Mouse (Mus musculus) liver (tissue): Measurements from ENCODE around the gene Pinlyp.
"Not testable (repeated sequence)": the region's sequence is repeated elsewhere in the genome, so short reads cannot be mapped to it uniquely, and the experiment has no call there.

ENCODE experiments used
- DNase-seq: peaks from one replicate; pipeline ENCODE4 v3.0.0-alpha.2; 2020; ENCODE audit warnings: mixed read lengths

The Pinlyp gene

GRCm38 (mm10) chr7:24522805-24523204 lies 23.1 kb downstream of the Pinlyp start:
- no peak for DNase-seq

DNA sequence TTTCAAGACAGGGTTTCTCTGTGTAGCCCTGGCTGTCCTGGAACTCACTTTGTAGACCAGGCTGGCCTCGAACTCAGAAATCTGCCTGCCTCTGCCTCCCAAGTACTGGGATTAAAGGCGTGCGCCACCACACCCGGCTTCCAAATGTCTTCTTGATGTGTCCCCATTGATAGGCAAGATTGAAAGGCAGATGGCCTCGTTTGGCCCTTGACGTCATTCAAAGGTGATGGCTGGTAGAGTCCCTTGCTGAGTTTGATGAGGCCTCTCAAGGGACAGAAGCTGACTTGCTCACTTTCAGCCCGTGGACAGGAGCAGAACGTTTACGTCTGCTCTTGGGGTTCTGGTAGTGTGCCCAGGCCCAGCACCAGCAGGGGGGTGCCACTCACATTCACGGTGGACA lies 25.9 kb downstream of the Pinlyp start:
- DNase-seq = not testable (repeated sequence)

GRCm38 (mm10) chr7:24519130-24519529 lies 26.8 kb downstream of the Pinlyp start:
- no peak for DNase-seq

GRCm38 (mm10) chr7:24517654-24518053 lies 28.3 kb downstream of the Pinlyp start:
- DNase-seq = no peak

DNA sequence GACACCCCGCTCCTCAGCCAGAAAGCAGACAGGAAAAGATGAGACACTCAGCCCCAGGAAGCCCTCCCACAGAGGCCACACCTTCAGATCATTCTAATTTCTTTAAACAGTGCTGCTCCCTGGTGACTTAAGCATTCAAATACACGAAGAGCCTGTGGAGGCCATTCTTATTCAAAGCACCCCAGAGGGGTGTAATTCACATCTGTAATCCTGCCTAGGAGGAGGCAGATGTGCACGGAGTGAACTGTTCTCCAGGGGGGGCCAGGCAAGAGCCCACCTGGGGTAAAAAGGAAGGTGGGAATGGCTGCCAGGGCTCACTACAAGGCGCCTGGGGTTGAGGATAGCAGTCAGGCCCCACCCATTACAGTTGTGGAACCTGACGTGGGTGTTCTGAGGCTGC lies 28.8 kb downstream of the Pinlyp start:
- DNase-seq = no peak

GRCm38 (mm10) chr7:24516319-24516718 lies 29.6 kb downstream of the Pinlyp start:
- not testable (repeated sequence) for DNase-seq

DNA sequence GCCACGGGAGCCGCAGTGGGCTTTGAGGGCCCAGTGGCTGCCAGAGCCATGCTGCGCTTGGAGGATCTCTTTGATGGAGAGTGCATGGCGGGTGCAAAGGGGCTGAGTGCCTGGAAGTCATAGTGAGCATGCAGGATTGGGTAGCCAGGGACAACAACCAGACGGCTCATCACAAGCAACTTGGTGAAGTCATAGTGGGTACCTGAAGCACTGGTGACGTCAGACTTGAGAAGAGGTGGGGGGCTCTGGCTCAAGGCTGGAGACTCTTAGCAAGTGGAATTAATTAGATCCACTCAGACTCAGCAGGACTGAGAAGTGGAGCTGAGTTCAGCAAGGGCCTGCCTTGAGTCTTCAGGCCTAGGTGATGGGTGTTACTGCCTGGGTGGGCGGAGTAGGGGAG lies 33.6 kb downstream of the Pinlyp start, which contains the start of gene AC161166.1:
TSS of gene AC161166.1 (minus strand) at position 101 of the 400 bp plus-strand sequence.
- no peak for DNase-seq

GRCm38 (mm10) chr7:24507726-24508114 lies 38.2 kb downstream of the Pinlyp start:
- DNase-seq = peak; percentile 14

- peak; percentile 87 for DNase-seq
Observed at GRCm38 (mm10) chr7:24506838-24507725, 38.8 kb downstream of the Pinlyp start, which contains the start of gene Zfp428. Zfp428 (plus strand) TSS chr7:24507006.

- DNase-seq = no peak
Observed at GRCm38 (mm10) chr7:24506476-24506837, 39.5 kb downstream of the Pinlyp start.

DNA sequence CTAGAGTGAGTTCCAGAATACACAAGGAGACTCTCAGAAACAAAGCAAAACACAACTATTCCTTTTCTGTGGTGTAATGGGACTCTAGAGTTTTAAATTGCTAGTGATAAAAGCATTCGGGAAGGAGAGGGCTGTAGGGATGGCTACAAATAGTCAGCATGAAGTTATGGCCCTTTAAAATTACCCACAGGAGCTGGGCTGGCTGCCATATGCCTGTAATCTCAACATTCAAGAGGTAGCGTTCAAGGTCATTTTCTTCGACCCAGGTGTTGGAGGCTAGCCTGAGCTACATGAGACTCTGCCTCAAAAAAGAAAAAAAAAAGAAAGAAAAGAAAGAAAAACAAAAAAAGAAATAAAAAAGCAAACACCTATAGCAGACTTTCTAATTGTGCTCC lies 39.9 kb downstream of the Pinlyp start:
- DNase-seq = no peak

GRCm38 (mm10) chr7:24505447-24506064 lies 40.4 kb downstream of the Pinlyp start:
- no peak for DNase-seq

DNA sequence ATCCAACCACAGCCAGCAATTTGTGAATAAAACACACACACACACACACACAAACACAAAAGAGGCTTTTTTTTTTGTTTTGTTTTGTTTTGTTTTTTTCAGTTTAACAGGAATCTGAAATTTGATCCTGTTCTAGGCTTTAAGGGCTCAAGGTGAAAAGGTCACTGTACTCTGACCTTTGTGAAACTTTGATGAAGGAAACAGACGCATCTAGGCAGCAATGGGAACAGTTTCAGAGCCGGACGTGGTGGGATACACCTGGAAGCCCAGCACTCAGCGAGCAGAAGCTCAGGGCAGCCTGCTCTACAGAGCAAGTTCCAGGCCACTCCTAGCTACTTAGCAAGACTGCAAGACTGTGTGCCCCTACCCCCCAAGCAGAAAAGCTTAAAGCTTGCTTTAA lies 41.0 kb downstream of the Pinlyp start:
- no peak for DNase-seq

DNA sequence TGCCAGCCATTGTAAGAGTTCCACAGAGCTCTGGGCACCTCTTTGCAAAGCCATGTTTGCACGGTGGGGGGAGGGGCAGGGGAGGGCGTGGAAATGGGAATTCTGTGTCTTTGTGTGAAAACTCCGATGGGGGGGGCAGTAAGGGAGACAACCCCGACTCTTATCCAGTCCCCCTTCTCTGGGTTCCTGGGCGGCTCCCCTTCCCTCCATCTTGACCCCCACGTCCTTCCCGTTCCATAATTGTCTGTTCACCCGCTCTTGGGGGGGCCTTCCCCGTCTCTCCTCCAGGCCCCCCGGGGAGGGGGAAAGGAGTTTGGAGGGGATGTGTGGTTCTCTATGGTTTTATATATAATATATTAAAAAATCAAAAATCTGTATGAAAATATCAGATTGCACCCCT lies 41.9 kb downstream of the Pinlyp start:
- no peak for DNase-seq

DNA sequence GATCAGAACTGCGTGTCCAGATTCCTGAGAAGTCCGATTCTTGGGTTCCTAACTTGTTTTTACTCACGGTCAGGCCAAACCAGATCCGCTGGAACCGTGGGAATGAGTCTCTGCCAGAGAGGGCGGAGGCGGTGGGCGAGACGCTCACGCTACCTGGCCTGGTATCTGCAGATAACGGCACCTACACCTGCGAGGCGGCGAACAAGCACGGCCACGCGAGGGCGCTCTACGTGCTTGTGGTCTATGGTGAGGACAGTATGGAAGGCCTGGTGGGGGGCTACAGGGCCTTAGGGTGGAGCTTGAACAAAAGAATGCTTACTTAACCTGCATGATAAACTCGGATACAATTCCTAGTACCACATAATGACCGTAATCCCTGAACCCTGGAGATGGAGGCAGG lies 44.4 kb downstream of the Pinlyp start:
- peak; percentile 49 for DNase-seq

- DNase-seq = peak; percentile 58
Observed at GRCm38 (mm10) chr7:24500929-24501328, 45.0 kb downstream of the Pinlyp start.

DNA sequence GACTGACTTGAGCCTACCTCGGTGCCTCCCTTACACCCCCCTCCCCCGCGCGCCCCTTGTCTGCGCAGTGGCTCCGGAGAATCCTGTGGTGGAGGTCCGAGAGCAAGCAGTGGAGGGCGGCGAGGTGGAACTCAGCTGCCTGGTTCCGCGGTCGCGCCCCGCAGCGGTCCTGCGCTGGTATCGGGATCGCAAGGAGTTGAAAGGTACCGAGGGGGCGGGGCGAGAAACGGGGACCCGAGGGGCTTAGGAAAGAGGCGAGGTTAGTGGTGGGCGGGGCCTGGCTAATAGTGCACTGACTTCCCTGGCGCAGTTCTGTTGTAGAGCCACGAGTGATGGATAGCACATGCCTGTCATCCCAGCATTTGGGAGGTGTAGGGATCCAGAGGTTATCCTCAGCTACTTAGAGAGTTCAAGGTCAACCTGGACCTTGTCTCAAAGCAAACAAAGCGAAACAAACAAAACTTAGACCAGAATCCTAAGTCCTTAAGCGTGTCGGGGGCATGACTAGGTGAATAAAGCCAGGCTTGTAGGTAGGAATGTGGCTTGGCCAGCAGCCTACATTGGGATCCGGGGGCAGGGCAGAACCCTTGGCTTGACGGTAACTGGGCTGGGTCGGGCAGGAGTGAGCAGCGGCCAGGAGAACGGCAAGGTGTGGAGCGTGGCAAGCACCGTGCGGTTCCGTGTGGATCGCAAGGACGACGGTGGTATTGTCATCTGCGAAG lies 45.9 kb downstream of the Pinlyp start:
- DNase-seq = peak; percentile 25
